10 mouse cellular contexts compared by ENCODE assay signal in the genomic region with DNA sequence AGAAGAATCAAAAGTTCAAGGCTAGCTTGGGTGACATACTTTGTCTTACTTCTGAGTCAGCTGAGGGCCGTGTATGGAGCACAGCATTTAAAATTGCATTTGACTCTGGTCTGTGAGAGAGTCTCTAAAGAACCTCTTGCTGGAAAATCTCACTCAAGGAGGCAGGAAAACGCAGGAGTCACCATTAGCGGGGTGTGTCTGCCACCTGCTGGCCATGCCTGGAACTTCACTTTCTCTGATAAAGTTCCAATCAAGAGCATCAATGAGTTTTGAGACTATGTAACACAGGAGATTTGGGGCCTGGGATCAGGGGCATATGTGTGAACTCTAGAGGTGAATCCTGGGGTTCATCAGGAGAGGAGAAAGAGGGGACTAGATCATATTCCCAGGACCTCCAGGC.
DNase-seq lines count a peak whose midpoint lies in the region; ATAC-seq and TF ChIP-seq lines count a peak whose summit lies in the region.
"Had no signal": no experiment of that assay in that cellular context is flagged by ENCODE, and none has a peak within 500 bp of the region (broad histone marks: within the 10 kb centered on the region; RNA-seq: fewer than 3 reads in every experiment).

No protein-coding gene starts in this region.

- peak; percentile 77 for DNase-seq in hindbrain, embryonic 11.5 days (ENCODE audit: low spot score)
- peak; percentile 34 for DNase-seq in G1E (ENCODE audit: low spot score)
- peak; percentile 26 to 68 for DNase-seq in cerebellum, adult 2 months
- peak; percentile 42 for DNase-seq in gastrocnemius, postnatal 14 days
- peak; percentile 64 to 78 for DNase-seq in left cerebral cortex, adult 2 months (ENCODE audit: extremely low spot score in 1 of 2, low spot score in 2 of 2)
- peak; percentile 20 to 42 for DNase-seq in natural killer cell, adult 2 months (ENCODE audit: low spot score in 2 of 2)
- peak; percentile 61 for DNase-seq in thymus, postnatal 14 days

- peak; percentile 53 for TF ChIP-seq CTCF in G1E (IDR thresholded peaks at IDR 0.05; ENCODE audit: low read depth, low read length)
- peak; percentile 96 for TF ChIP-seq CTCF in cerebellum, adult 2 months (IDR thresholded peaks at IDR 0.05; ENCODE audit: borderline replicate concordance, insufficient read depth, low read depth, low read length)
- peak; percentile 92 for TF ChIP-seq CTCF in left cerebral cortex, adult 2 months (IDR thresholded peaks at IDR 0.05)

- no peak for ATAC-seq in hindbrain, embryonic 11.5 days (ENCODE audit: low FRiP score)
- no peak for ATAC-seq in hindbrain, embryonic 16.5 days
- ATAC-seq in G1E (ENCODE audit: extremely low read depth, insufficient number of reproducible peaks, low FRiP score, poor library complexity, severe bottlenecking) = no peak

- TF ChIP-seq POLR2A in cerebellum, adult 2 months (IDR thresholded peaks at IDR 0.05; ENCODE audit: borderline replicate concordance, insufficient read depth, low read length) = no peak

- H3K4me1 ChIP-seq in hindbrain, embryonic 11.5 days (replicated peaks; ENCODE audit: control insufficient read depth, insufficient read depth, low read length) = no peaks in the 10 kb centered on the region
- no peaks in the 10 kb centered on the region for H3K4me1 ChIP-seq in hindbrain, embryonic 16.5 days (ENCODE audit: control insufficient read depth, insufficient read depth, low read depth, low read length)
- H3K4me1 ChIP-seq in G1E (ENCODE audit: insufficient read depth, low read depth, low read length) = no peaks in the 10 kb centered on the region
- no peaks in the 10 kb centered on the region for H3K4me1 ChIP-seq in cerebellum, adult 2 months (ENCODE audit: control insufficient read depth, insufficient read depth, low read length)

- H3K9ac ChIP-seq in hindbrain, embryonic 11.5 days (ENCODE audit: low read depth, low read length) = no peak overlapping the region
- no peak overlapping the region for H3K9ac ChIP-seq in hindbrain, embryonic 16.5 days (ENCODE audit: low read depth, low read length)
- H3K9ac ChIP-seq: embryonic facial prominence, embryonic 15.5 days had no signal

- no peak overlapping the region for H3K27ac ChIP-seq in hindbrain, embryonic 11.5 days (ENCODE audit: low read depth, low read length)
- no peak overlapping the region for H3K27ac ChIP-seq in hindbrain, embryonic 16.5 days (ENCODE audit: low read depth, low read length)
- no peak overlapping the region for H3K27ac ChIP-seq in cerebellum, adult 2 months (ENCODE audit: insufficient read depth, low read length)
- H3K27ac ChIP-seq in left cerebral cortex, adult 2 months = no peak overlapping the region
- H3K27ac ChIP-seq: embryonic facial prominence, embryonic 15.5 days had no signal

- no peak overlapping the region for H3K4me3 ChIP-seq in hindbrain, embryonic 11.5 days (ENCODE audit: low read depth, low read length)
- no peak overlapping the region for H3K4me3 ChIP-seq in hindbrain, embryonic 16.5 days (ENCODE audit: low read length)
- H3K4me3 ChIP-seq in G1E (ENCODE audit: low read depth, low read length) = no peak overlapping the region
- H3K4me3 ChIP-seq in cerebellum, adult 2 months (replicated peaks; ENCODE audit: insufficient read depth, low read depth, low read length) = no peak overlapping the region
- no peak overlapping the region for H3K4me3 ChIP-seq in left cerebral cortex, adult 2 months
- H3K4me3 ChIP-seq: embryonic facial prominence, embryonic 15.5 days; myocyte had no signal

- no peaks in the 10 kb centered on the region for H3K27me3 ChIP-seq in hindbrain, embryonic 11.5 days (ENCODE audit: control insufficient read depth, insufficient read depth, low read length)
- H3K27me3 ChIP-seq in hindbrain, embryonic 16.5 days (replicated peaks; ENCODE audit: control insufficient read depth, insufficient read depth, low read length) = no peaks in the 10 kb centered on the region
- peaks cover 3% of the 10 kb centered on the region; the same call in 1 of the 2 replicates for H3K27me3 ChIP-seq in G1E (ENCODE audit: insufficient read depth, low read length)
- no peaks in the 10 kb centered on the region for H3K27me3 ChIP-seq in cerebellum, adult 2 months (ENCODE audit: control insufficient read depth, insufficient read depth, low read length)
- H3K27me3 ChIP-seq: embryonic facial prominence, embryonic 15.5 days had no signal

- intact Hi-C loops in gastrocnemius, postnatal 14 days (cut with DNase I; ENCODE audit: low total_unique reads) = loop anchor here (5.0 kb wide), 1 partner anchor 498 kb away; no protein-coding TSS in a partner anchor
- intact Hi-C loops in left cerebral cortex, adult 2 months (cut with DNase I) = loop anchor here (5.0 kb wide), 3 partner anchors 473 to 553 kb away; no protein-coding TSS in a partner anchor

- no peaks in the 10 kb centered on the region for H3K36me3 ChIP-seq in hindbrain, embryonic 11.5 days (ENCODE audit: control insufficient read depth, insufficient read depth, low read length)
- no peaks in the 10 kb centered on the region for H3K36me3 ChIP-seq in hindbrain, embryonic 16.5 days (ENCODE audit: control insufficient read depth, insufficient read depth, low read length)
- H3K36me3 ChIP-seq in G1E (replicated peaks) = no peaks in the 10 kb centered on the region

- no peak overlapping the region for H3K4me2 ChIP-seq in hindbrain, embryonic 11.5 days (replicated peaks; ENCODE audit: low read depth, low read length)
- H3K4me2 ChIP-seq in hindbrain, embryonic 16.5 days (ENCODE audit: low read length) = no peak overlapping the region
- H3K4me2 ChIP-seq: embryonic facial prominence, embryonic 15.5 days had no signal

- no peaks in the 10 kb centered on the region for H3K9me3 ChIP-seq in hindbrain, embryonic 11.5 days (ENCODE audit: control insufficient read depth, low read length)
- no peaks in the 10 kb centered on the region for H3K9me3 ChIP-seq in hindbrain, embryonic 16.5 days (ENCODE audit: control insufficient read depth, low read length)
- peaks cover 15% of the 10 kb centered on the region for H3K9me3 ChIP-seq in G1E (replicated peaks)
- H3K9me3 ChIP-seq: embryonic facial prominence, embryonic 15.5 days had no signal

- 7% methylated on average over 3 of the region's 3 CpGs for WGBS in hindbrain, embryonic 11.5 days
- WGBS in hindbrain, embryonic 16.5 days = 4% methylated on average over 3 of the region's 3 CpGs
- 0% methylated on average over 3 of the region's 3 CpGs for WGBS in cerebellum, adult 2 months
